Mouse (Mus musculus): ENCODE measurements around the gene Rfx4. TPM values are rescaled to one million over a fixed set of nuclear protein-coding genes. Genes with fewer than 3 reads are reported as not detected.

Gene Rfx4
- polyA plus RNA-seq, 1 experiment from 2014 or later, result 23.0 TPM

DNA sequence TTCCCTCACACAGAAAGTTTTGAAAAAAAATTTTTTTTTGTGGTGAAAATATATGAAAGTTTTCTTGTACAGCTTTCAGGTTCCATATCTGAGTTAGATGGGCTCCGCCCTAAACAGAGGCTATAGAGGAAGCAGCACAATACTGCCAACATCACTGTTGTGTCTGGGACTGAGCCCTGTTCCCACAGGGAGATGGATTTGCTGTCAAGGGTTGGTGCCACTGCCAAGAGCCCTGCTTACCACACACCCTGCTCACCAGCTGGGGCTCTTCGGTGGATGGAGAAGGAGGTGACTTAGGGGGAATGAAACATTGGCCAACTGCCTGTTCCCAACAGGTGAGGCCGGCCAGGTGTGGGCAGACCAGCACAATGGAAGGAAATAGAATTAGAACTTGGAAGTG lies 35.3 kb downstream of the Rfx4 start:
- peak; percentile 57; the same call in 1 of the 2 replicates for ATAC-seq (ENCODE audit: low FRiP score)
- no peaks in the 10 kb centered on the region for H3K27me3 ChIP-seq (ENCODE audit: control insufficient read depth, insufficient read depth, low read length)
- H3K9ac ChIP-seq, result no peak overlapping the region
- no peaks in the 10 kb centered on the region for H3K36me3 ChIP-seq (replicated peaks; ENCODE audit: control insufficient read depth, insufficient read depth)
- H3K4me3 ChIP-seq (replicated peaks; ENCODE audit: low read length), result no peak overlapping the region
- no peak overlapping the region for H3K27ac ChIP-seq
- WGBS, result 78% methylated on average over 3 of the region's 3 CpGs
- no peak overlapping the region for H3K4me2 ChIP-seq (replicated peaks)
- H3K4me1 ChIP-seq (replicated peaks; ENCODE audit: control insufficient read depth, insufficient read depth, low read length), result no peaks in the 10 kb centered on the region; the same call in 1 of the 2 replicates
- no peak for DNase-seq (ENCODE audit: low spot score)
- no peaks in the 10 kb centered on the region for H3K9me3 ChIP-seq (ENCODE audit: control insufficient read depth, low read length)

DNA sequence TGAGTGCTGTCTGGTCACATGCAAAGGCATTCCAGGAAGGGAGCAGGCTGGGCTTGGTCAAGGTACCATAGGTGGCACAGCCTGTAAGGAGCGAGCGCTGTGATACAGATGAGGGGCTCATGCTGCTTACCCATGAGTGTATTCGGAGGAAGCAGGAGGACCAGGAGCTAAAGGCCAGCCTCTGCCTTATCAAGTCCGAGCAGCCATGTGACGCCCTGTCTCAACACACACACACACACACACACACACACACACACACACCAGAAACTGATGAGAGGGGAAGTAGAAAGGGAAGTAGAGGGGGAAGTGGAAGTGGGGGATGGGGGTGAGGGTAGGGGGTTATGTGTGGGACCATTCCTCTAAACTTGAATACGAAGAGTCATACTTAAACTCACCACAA lies 45.7 kb downstream of the Rfx4 start:
- 92% methylated on average over 6 of the region's 6 CpGs for WGBS
- Histone ChIP-seq H3K27ac (no peak overlapping the region), H3K4me2 (replicated peaks) (no peak overlapping the region), H3K4me3 (replicated peaks; ENCODE audit: low read length) (no peak overlapping the region), H3K4me1 (replicated peaks; ENCODE audit: control insufficient read depth, insufficient read depth, low read length) (0 out of 2 replicates have a peak, but pooled peaks cover 12% of the 10 kb centered on the region), H3K36me3 (replicated peaks; ENCODE audit: control insufficient read depth, insufficient read depth) (no peaks in the 10 kb centered on the region), H3K27me3 (ENCODE audit: control insufficient read depth, insufficient read depth, low read length) (no peaks in the 10 kb centered on the region), H3K9me3 (ENCODE audit: control insufficient read depth, low read length) (no peaks in the 10 kb centered on the region), H3K9ac (no peak overlapping the region)
- DNase-seq (ENCODE audit: low spot score), result no peak
- no peak for ATAC-seq (ENCODE audit: low FRiP score)

DNA sequence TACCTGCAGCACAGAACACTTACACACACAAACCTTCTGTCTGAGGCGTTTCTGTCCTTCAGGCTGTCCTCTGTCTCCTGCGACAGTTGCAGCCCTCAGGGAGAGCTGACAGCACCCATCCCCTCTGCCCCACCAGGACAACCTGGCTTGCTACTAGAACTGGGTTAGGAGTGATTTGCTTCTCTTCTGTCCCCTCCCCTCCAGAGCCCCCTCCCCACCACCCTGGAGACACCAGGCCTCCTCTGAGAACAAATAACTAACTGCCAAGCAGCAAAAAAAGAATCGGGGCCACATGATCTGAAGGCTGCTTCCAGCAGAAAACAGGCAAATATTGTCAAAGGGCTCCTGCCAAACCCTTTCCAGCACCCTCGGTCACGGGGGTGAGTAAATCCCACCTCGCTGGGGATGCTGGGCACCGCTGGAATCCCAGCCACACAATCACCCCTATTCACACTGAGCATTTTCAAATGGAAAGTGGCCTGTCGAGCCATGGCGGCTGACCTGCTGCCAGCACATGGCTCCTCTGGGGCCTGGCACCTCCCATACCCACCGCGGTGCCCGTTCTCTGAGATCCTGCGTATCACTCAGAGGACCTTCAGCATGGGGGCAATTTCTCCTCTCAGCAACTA lies 47.5 kb downstream of the Rfx4 start:
- DNase-seq (ENCODE audit: low spot score) (no peak), ATAC-seq (ENCODE audit: low FRiP score) (peak; percentile 64; the same call in 1 of the 2 replicates)
- no peak overlapping the region for H3K4me3 ChIP-seq (replicated peaks; ENCODE audit: low read length)
- 0 out of 2 replicates have a peak overlapping the region, but pooled peaks have one; percentile 14 for H3K27ac ChIP-seq
- no peak overlapping the region for H3K4me2 ChIP-seq (replicated peaks)
- no peaks in the 10 kb centered on the region for H3K27me3 ChIP-seq (ENCODE audit: control insufficient read depth, insufficient read depth, low read length)
- H3K9me3 ChIP-seq (ENCODE audit: control insufficient read depth, low read length), result no peaks in the 10 kb centered on the region
- no peak overlapping the region for H3K9ac ChIP-seq
- 0 out of 2 replicates have a peak, but pooled peaks cover 12% of the 10 kb centered on the region for H3K4me1 ChIP-seq (replicated peaks; ENCODE audit: control insufficient read depth, insufficient read depth, low read length)
- H3K36me3 ChIP-seq (replicated peaks; ENCODE audit: control insufficient read depth, insufficient read depth), result no peaks in the 10 kb centered on the region
- 53% methylated on average over 13 of the region's 13 CpGs for WGBS

DNA sequence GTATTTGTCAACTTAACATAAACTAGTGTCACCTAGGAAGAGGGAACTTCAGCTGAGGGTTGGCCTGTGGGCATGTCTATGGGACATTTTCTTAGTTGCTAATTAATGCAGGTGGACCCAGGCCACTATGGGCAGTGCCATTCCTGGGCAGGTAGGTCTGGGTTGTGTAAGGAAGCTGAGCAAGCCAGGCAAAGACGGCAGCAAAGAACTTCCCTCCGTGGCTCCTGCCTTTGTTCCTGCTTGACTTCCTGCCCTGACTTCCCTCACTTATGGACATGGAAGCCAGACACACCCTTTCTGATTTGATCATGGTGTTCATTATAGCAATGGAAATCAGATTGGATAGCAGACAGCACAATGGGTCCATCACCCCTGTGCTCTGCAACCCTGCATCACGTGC lies 49.7 kb downstream of the Rfx4 start:
- H3K4me3 ChIP-seq (replicated peaks; ENCODE audit: low read length), result no peak overlapping the region
- no peaks in the 10 kb centered on the region for H3K9me3 ChIP-seq (ENCODE audit: control insufficient read depth, low read length)
- H3K36me3 ChIP-seq (replicated peaks; ENCODE audit: control insufficient read depth, insufficient read depth), result no peaks in the 10 kb centered on the region
- H3K4me1 ChIP-seq (replicated peaks; ENCODE audit: control insufficient read depth, insufficient read depth, low read length), result 0 out of 2 replicates have a peak, but pooled peaks cover 12% of the 10 kb centered on the region
- H3K4me2 ChIP-seq (replicated peaks), result no peak overlapping the region
- no peak for DNase-seq (ENCODE audit: low spot score)
- no peak overlapping the region for H3K9ac ChIP-seq
- H3K27me3 ChIP-seq (ENCODE audit: control insufficient read depth, insufficient read depth, low read length), result no peaks in the 10 kb centered on the region
- WGBS, result 83% methylated on average over 3 of the region's 3 CpGs
- H3K27ac ChIP-seq, result no peak overlapping the region
- ATAC-seq (ENCODE audit: low FRiP score), result no peak

DNA sequence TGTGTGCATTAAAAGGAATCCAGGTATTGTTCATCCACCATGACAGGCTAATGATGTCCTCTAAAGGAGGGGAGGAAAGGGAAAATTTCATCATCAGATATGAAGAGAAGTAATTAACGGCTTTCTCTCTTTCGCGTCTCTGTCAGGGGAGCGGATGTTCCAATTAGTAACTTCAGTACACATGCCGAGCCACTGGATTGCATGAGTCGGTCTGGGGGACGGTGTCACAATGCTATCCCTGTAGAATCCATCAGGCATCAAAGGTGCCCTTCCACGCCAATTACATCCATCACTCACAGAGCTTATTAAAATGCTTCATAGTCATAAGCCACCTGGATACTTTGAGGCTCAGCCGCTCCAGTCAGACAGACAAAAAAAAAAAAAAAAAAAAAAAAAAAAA lies 51.3 kb downstream of the Rfx4 start:
- H3K4me1 ChIP-seq (replicated peaks; ENCODE audit: control insufficient read depth, insufficient read depth, low read length), result 0 out of 2 replicates have a peak, but pooled peaks cover 19% of the 10 kb centered on the region
- no peak overlapping the region for H3K4me3 ChIP-seq (replicated peaks; ENCODE audit: low read length)
- 52% methylated on average over 9 of the region's 9 CpGs for WGBS
- no peak for DNase-seq (ENCODE audit: low spot score)
- H3K27me3 ChIP-seq (ENCODE audit: control insufficient read depth, insufficient read depth, low read length), result no peaks in the 10 kb centered on the region
- no peak overlapping the region for H3K27ac ChIP-seq
- H3K36me3 ChIP-seq (replicated peaks; ENCODE audit: control insufficient read depth, insufficient read depth), result no peaks in the 10 kb centered on the region
- no peaks in the 10 kb centered on the region for H3K9me3 ChIP-seq (ENCODE audit: control insufficient read depth, low read length)
- no peak for ATAC-seq (ENCODE audit: low FRiP score)
- no peak overlapping the region for H3K4me2 ChIP-seq (replicated peaks)
- no peak overlapping the region for H3K9ac ChIP-seq

DNA sequence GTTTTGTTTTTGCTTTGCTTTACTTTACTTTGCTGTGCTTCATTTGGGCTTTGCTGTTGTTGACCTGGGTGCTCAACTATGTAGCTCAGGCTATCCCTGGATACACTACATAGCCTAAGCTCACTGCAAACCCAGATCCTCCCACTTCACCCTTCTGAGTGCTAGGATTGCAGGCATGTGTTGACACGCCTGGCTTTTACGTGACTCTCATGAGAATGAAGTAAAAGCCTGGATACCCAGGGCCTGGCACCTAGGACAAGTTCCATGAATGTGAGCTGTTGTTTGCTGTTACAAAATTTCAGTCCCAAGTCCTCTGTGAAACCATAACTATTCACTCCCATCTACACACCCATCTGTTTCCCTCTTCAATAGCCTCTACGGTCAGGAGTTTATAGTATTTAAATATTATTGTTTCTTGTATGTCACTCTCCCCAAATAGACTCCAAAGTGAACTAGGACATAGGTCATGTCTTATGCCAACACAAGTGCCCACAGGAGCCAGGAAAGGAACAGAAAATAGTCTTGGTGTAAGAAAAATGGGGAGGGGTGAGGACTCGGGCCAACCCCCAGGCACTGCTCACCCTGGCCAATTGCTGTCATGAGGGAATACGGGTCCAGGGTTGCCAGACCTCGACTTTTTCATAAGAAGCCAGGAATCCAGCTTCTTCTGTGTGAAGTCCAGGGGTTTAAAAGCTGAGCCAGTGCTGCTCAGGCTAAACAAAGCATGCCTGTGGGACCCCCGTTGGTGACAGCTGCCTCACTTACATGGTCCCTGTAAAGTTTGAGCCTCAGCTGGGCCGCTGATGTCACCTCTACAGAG lies 54.4 kb downstream of the Rfx4 start:
- H3K4me1 ChIP-seq (replicated peaks; ENCODE audit: control insufficient read depth, insufficient read depth, low read length), result 0 out of 2 replicates have a peak, but pooled peaks cover 7% of the 10 kb centered on the region
- H3K27me3 ChIP-seq (ENCODE audit: control insufficient read depth, insufficient read depth, low read length), result no peaks in the 10 kb centered on the region
- peak; percentile 44; the same call in 1 of the 2 replicates for ATAC-seq (ENCODE audit: low FRiP score)
- no peak for DNase-seq (ENCODE audit: low spot score)
- 64% methylated on average over 8 of the region's 8 CpGs for WGBS
- H3K4me2 ChIP-seq (replicated peaks), result no peak overlapping the region
- H3K36me3 ChIP-seq (replicated peaks; ENCODE audit: control insufficient read depth, insufficient read depth), result no peaks in the 10 kb centered on the region
- H3K4me3 ChIP-seq (replicated peaks; ENCODE audit: low read length), result no peak overlapping the region
- H3K9ac ChIP-seq, result no peak overlapping the region
- H3K9me3 ChIP-seq (ENCODE audit: control insufficient read depth, low read length), result no peaks in the 10 kb centered on the region
- no peak overlapping the region for H3K27ac ChIP-seq

DNA sequence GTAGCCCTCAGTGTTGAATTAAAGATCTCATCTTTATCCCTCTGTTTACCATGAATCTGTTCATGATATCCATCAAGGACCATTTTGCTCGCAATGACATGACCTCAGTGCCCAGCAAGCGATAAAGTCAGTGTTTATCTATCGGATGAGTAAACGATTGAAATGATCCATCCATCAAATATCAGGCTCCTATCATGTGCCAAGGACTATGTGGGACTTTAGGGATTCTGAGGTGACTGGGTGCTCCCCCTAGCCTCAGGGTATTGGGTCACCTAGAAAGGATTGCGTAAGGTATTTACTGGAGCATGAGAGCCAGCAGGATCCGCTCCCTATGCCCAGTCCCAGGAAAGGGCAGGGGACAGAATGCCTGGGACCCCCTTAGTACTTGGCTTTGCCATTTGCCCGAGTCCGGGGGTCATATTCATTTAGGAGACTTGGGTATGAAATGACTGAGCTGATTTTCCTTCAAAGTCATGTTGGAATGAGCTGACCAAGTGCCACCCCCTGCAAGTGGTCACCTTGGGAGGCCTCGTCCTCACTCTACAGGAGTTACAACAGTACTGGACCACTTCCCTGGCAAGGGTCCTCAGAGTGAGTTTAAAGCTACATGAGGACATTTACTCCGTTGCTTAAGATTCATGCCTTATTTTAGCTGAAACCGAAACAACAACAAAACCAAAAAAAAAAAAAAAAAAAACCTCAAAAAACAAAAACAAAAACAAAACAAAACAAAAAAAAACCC lies 55.5 kb downstream of the Rfx4 start:
- Histone ChIP-seq H3K9ac (no peak overlapping the region), H3K4me2 (replicated peaks) (no peak overlapping the region), H3K4me1 (replicated peaks; ENCODE audit: control insufficient read depth, insufficient read depth, low read length) (0 out of 2 replicates have a peak, but pooled peaks cover 7% of the 10 kb centered on the region), H3K27ac (no peak overlapping the region), H3K36me3 (replicated peaks; ENCODE audit: control insufficient read depth, insufficient read depth) (no peaks in the 10 kb centered on the region), H3K9me3 (ENCODE audit: control insufficient read depth, low read length) (no peaks in the 10 kb centered on the region), H3K27me3 (ENCODE audit: control insufficient read depth, insufficient read depth, low read length) (no peaks in the 10 kb centered on the region), H3K4me3 (replicated peaks; ENCODE audit: low read length) (no peak overlapping the region)
- DNase-seq (ENCODE audit: low spot score) (no peak), ATAC-seq (ENCODE audit: low FRiP score) (no peak)
- 84% methylated on average over 11 of the region's 11 CpGs for WGBS

DNA sequence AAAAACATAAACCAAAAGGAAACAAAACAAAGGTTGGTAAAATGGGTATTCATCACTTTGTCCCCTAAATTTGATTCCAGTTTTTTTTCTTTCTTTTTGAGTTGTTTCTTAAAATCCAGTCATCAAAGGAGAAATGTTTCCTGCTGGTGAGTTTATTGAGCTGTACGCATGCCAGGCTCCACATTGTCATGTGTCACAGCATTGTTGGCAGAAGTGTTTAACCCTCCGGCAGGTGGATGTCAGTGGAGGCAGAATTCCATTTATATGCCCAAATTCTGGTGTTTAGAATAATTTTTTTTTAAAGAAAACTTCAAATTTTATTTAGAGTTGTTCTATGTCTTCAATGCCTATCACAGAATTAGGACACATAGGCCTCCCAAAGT lies 56.0 kb downstream of the Rfx4 start:
- Histone ChIP-seq H3K9me3 (ENCODE audit: control insufficient read depth, low read length) (no peaks in the 10 kb centered on the region), H3K27me3 (ENCODE audit: control insufficient read depth, insufficient read depth, low read length) (no peaks in the 10 kb centered on the region), H3K27ac (no peak overlapping the region), H3K4me1 (replicated peaks; ENCODE audit: control insufficient read depth, insufficient read depth, low read length) (0 out of 2 replicates have a peak, but pooled peaks cover 7% of the 10 kb centered on the region), H3K4me2 (replicated peaks) (no peak overlapping the region), H3K9ac (no peak overlapping the region), H3K36me3 (replicated peaks; ENCODE audit: control insufficient read depth, insufficient read depth) (no peaks in the 10 kb centered on the region), H3K4me3 (replicated peaks; ENCODE audit: low read length) (no peak overlapping the region)
- WGBS, result 66% methylated on average over 2 of the region's 2 CpGs
- DNase-seq (ENCODE audit: low spot score) (no peak), ATAC-seq (ENCODE audit: low FRiP score) (no peak)
